ENCODE assay signal across 9 mouse cellular contexts in genomic region chr2:26342044-26342443, GRCm38 (mm10). TPM values are rescaled to one million over a fixed set of nuclear protein-coding genes. Genes with fewer than 3 reads are reported as not detected.
DNase-seq lines count a peak whose midpoint lies in the region; ATAC-seq and TF ChIP-seq lines count a peak whose summit lies in the region.
"Had no signal": no experiment of that assay in that cellular context is flagged by ENCODE, and none has a peak within 500 bp of the region (broad histone marks: within the 10 kb centered on the region; RNA-seq: fewer than 3 reads in every experiment).

No protein-coding gene starts in this region.

- no peak overlapping the region for H3K9ac ChIP-seq in midbrain, embryonic 12.5 days (replicated peaks)
- H3K9ac ChIP-seq in embryonic facial prominence, embryonic 14.5 days (ENCODE audit: low read depth, low read length): no peak overlapping the region
- no peak overlapping the region for H3K9ac ChIP-seq in lung, postnatal 0 days (replicated peaks; ENCODE audit: low read depth)

- no peaks in the 10 kb centered on the region for H3K4me1 ChIP-seq in midbrain, embryonic 12.5 days
- no peaks in the 10 kb centered on the region; the same call in 1 of the 2 replicates for H3K4me1 ChIP-seq in midbrain, embryonic 10.5 days
- H3K4me1 ChIP-seq in embryonic facial prominence, embryonic 14.5 days (ENCODE audit: control insufficient read depth, insufficient read depth, low read length): no peaks in the 10 kb centered on the region
- peaks cover 15% of the 10 kb centered on the region; the same call in 1 of the 2 replicates for H3K4me1 ChIP-seq in lung, postnatal 0 days (ENCODE audit: insufficient read depth, low read depth, low read length)

- 91% methylated on average over 10 of the region's 10 CpGs for WGBS in midbrain, embryonic 12.5 days
- 91% methylated on average over 10 of the region's 10 CpGs for WGBS in midbrain, embryonic 10.5 days
- 57% methylated on average over 10 of the region's 10 CpGs for WGBS in embryonic facial prominence, embryonic 14.5 days
- 6% methylated on average over 10 of the region's 10 CpGs for WGBS in lung, postnatal 0 days

- H3K36me3 ChIP-seq in midbrain, embryonic 12.5 days: peaks cover 86% of the 10 kb centered on the region
- H3K36me3 ChIP-seq in midbrain, embryonic 10.5 days: peaks cover 88% of the 10 kb centered on the region
- peaks cover 87% of the 10 kb centered on the region for H3K36me3 ChIP-seq in embryonic facial prominence, embryonic 14.5 days (ENCODE audit: control insufficient read depth, insufficient read depth, low read length)
- H3K36me3 ChIP-seq in lung, postnatal 0 days (ENCODE audit: insufficient read depth, low read length): peaks cover 10% of the 10 kb centered on the region; the same call in 1 of the 2 replicates

- H3K9me3 ChIP-seq in midbrain, embryonic 12.5 days: no peaks in the 10 kb centered on the region
- no peaks in the 10 kb centered on the region for H3K9me3 ChIP-seq in midbrain, embryonic 10.5 days (replicated peaks)
- H3K9me3 ChIP-seq in embryonic facial prominence, embryonic 14.5 days (ENCODE audit: control insufficient read depth, low read length): no peaks in the 10 kb centered on the region
- H3K9me3 ChIP-seq in lung, postnatal 0 days (ENCODE audit: low read length): no peaks in the 10 kb centered on the region

- TF ChIP-seq EP300 in lung, postnatal 0 days (IDR thresholded peaks at IDR 0.05): no peak; the same call in 1 of the 2 replicates

- TF ChIP-seq CTCF in lung, postnatal 0 days (IDR thresholded peaks at IDR 0.05): no peak

- intact Hi-C loops in heart, postnatal 36 days (cut with DNase I): no loop called here

- no peaks in the 10 kb centered on the region for H3K27me3 ChIP-seq in midbrain, embryonic 12.5 days
- H3K27me3 ChIP-seq in midbrain, embryonic 10.5 days (ENCODE audit: low read depth, poor library complexity, severe bottlenecking): no peaks in the 10 kb centered on the region
- H3K27me3 ChIP-seq in embryonic facial prominence, embryonic 14.5 days (replicated peaks; ENCODE audit: control insufficient read depth, insufficient read depth, low read length): no peaks in the 10 kb centered on the region
- no peaks in the 10 kb centered on the region for H3K27me3 ChIP-seq in lung, postnatal 0 days (replicated peaks; ENCODE audit: insufficient read depth, low read length)
- H3K27me3 ChIP-seq: Patski had no signal

- H3K4me2 ChIP-seq in midbrain, embryonic 12.5 days (replicated peaks): no peak overlapping the region
- no peak overlapping the region for H3K4me2 ChIP-seq in embryonic facial prominence, embryonic 14.5 days (ENCODE audit: low read depth, low read length)
- no peak overlapping the region; the same call in 1 of the 2 replicates for H3K4me2 ChIP-seq in lung, postnatal 0 days (replicated peaks; ENCODE audit: low read depth, low read length)

- H3K4me3 ChIP-seq in midbrain, embryonic 12.5 days: no peak overlapping the region
- no peak overlapping the region for H3K4me3 ChIP-seq in midbrain, embryonic 10.5 days
- no peak overlapping the region for H3K4me3 ChIP-seq in embryonic facial prominence, embryonic 14.5 days (ENCODE audit: low read depth, low read length)
- no peak overlapping the region for H3K4me3 ChIP-seq in lung, postnatal 0 days (ENCODE audit: low read depth, low read length)

- peak overlapping the region; percentile 30; the same call in 1 of the 2 replicates for H3K27ac ChIP-seq in midbrain, embryonic 12.5 days (replicated peaks)
- no peak overlapping the region for H3K27ac ChIP-seq in midbrain, embryonic 10.5 days (replicated peaks)
- H3K27ac ChIP-seq in embryonic facial prominence, embryonic 14.5 days (replicated peaks; ENCODE audit: low read depth, low read length): peak overlapping the region; percentile 28
- peak overlapping the region; percentile 85 for H3K27ac ChIP-seq in lung, postnatal 0 days (ENCODE audit: low read length)

- no peak for ATAC-seq in midbrain, embryonic 12.5 days (ENCODE audit: low FRiP score, low read depth)
- ATAC-seq in embryonic facial prominence, embryonic 14.5 days (ENCODE audit: low read depth): peak; percentile 24; the same call in 1 of the 2 replicates
- peak; percentile 88 for ATAC-seq in lung, postnatal 0 days
- ATAC-seq in megakaryocyte-erythroid progenitor cell, adult 5-6 weeks (replicated peaks; ENCODE audit: low FRiP score, low TSS enrichment, poor library complexity, severe bottlenecking): no peak
- ATAC-seq: Patski had no signal

- DNase-seq in midbrain, embryonic 10.5 days (ENCODE audit: low spot score): no peak
- DNase-seq in embryonic facial prominence, embryonic 14.5 days (ENCODE audit: low spot score): peak; percentile 68
- DNase-seq in heart, postnatal 36 days: peak; percentile 73 to 76
- DNase-seq in layer of hippocampus, adult 9-11 months: peak; percentile 82
- peak; percentile 93 for DNase-seq in lung, postnatal 0 days (ENCODE audit: low spot score)
- DNase-seq in testis, postnatal 14 days (ENCODE audit: low spot score): peak; percentile 60

RNA-seq across cellular contexts. Expression of gene Dnlz, which starts 9.9 kb away (rescaled TPM):
- polyA plus RNA-seq in midbrain, embryonic 12.5 days (2016; fragmentation: Nextera tagmentation; extraction: Ambion mirVana): 34.4 and 35.2 TPM in 2 replicates
- polyA plus RNA-seq in midbrain, embryonic 10.5 days (2016; fragmentation: Nextera tagmentation; extraction: Ambion mirVana): 35.1 and 39.2 TPM in 2 replicates
- polyA plus RNA-seq in embryonic facial prominence, embryonic 14.5 days (2014; fragmentation: Nextera tagmentation; extraction: Ambion mirVana): 24.2 and 27.6 TPM in 2 replicates
- total RNA-seq in heart, postnatal 36 days (2021): 10 to 100 TPM; 21.1 to 21.4 TPM
- 14.2 and 15.5 TPM in 2 replicates for polyA plus RNA-seq in lung, postnatal 0 days (2015; fragmentation: Nextera tagmentation; extraction: Ambion mirVana)
- 12.7 and 20.7 TPM in 2 replicates for total RNA-seq in megakaryocyte-erythroid progenitor cell, adult 5-6 weeks (2014; fragmentation: Nextera tagmentation)
- 9.4 and 15.3 TPM in 2 replicates for total RNA-seq in megakaryocyte-erythroid progenitor cell, adult 5-6 weeks (2017)

RNA-seq across cellular contexts. Expression of gene Card9, which starts 18.7 kb away (rescaled TPM):
- 2.0 and 2.1 TPM in 2 replicates for polyA plus RNA-seq in midbrain, embryonic 12.5 days (2016; fragmentation: Nextera tagmentation; extraction: Ambion mirVana)
- polyA plus RNA-seq in midbrain, embryonic 10.5 days (2016; fragmentation: Nextera tagmentation; extraction: Ambion mirVana): 0.77 and 1.9 TPM in 2 replicates
- 1.3 and 2.1 TPM in 2 replicates for polyA plus RNA-seq in embryonic facial prominence, embryonic 14.5 days (2014; fragmentation: Nextera tagmentation; extraction: Ambion mirVana)
- total RNA-seq in heart, postnatal 36 days (2021): 1 to 10 TPM; 1.4 to 1.5 TPM
- 9.9 and 10.9 TPM in 2 replicates for polyA plus RNA-seq in lung, postnatal 0 days (2015; fragmentation: Nextera tagmentation; extraction: Ambion mirVana)
- 0.72 and 2.9 TPM in 2 replicates for total RNA-seq in megakaryocyte-erythroid progenitor cell, adult 5-6 weeks (2014; fragmentation: Nextera tagmentation)
- 1.7 and 3.2 TPM in 2 replicates for total RNA-seq in megakaryocyte-erythroid progenitor cell, adult 5-6 weeks (2017)

RNA-seq across cellular contexts. Expression of gene Gpsm1, which starts 26.7 kb away (rescaled TPM):
- 128 and 129 TPM in 2 replicates for polyA plus RNA-seq in midbrain, embryonic 12.5 days (2016; fragmentation: Nextera tagmentation; extraction: Ambion mirVana)
- 87.6 and 103 TPM in 2 replicates for polyA plus RNA-seq in midbrain, embryonic 10.5 days (2016; fragmentation: Nextera tagmentation; extraction: Ambion mirVana)
- 29.3 and 33.8 TPM in 2 replicates for polyA plus RNA-seq in embryonic facial prominence, embryonic 14.5 days (2014; fragmentation: Nextera tagmentation; extraction: Ambion mirVana)
- total RNA-seq in heart, postnatal 36 days (2021): 100 to 1,000 TPM; 208 to 243 TPM
- 29.0 and 33.0 TPM in 2 replicates for polyA plus RNA-seq in lung, postnatal 0 days (2015; fragmentation: Nextera tagmentation; extraction: Ambion mirVana)
- total RNA-seq in megakaryocyte-erythroid progenitor cell, adult 5-6 weeks (2014; fragmentation: Nextera tagmentation): 2.8 and 6.8 TPM in 2 replicates
- total RNA-seq in megakaryocyte-erythroid progenitor cell, adult 5-6 weeks (2017): 6.9 and 12.4 TPM in 2 replicates

RNA-seq across cellular contexts. Expression of gene Snapc4, which starts 38.4 kb away (rescaled TPM):
- polyA plus RNA-seq in midbrain, embryonic 12.5 days (2016; fragmentation: Nextera tagmentation; extraction: Ambion mirVana): 36.9 and 41.5 TPM in 2 replicates
- 32.5 and 34.4 TPM in 2 replicates for polyA plus RNA-seq in midbrain, embryonic 10.5 days (2016; fragmentation: Nextera tagmentation; extraction: Ambion mirVana)
- 20.2 and 22.9 TPM in 2 replicates for polyA plus RNA-seq in embryonic facial prominence, embryonic 14.5 days (2014; fragmentation: Nextera tagmentation; extraction: Ambion mirVana)
- 1 to 10 TPM; 8.5 to 9.3 TPM for total RNA-seq in heart, postnatal 36 days (2021)
- polyA plus RNA-seq in lung, postnatal 0 days (2015; fragmentation: Nextera tagmentation; extraction: Ambion mirVana): 7.4 and 9.3 TPM in 2 replicates
- total RNA-seq in megakaryocyte-erythroid progenitor cell, adult 5-6 weeks (2014; fragmentation: Nextera tagmentation): 64.6 and 87.4 TPM in 2 replicates
- total RNA-seq in megakaryocyte-erythroid progenitor cell, adult 5-6 weeks (2017): 33.6 and 52.3 TPM in 2 replicates

RNA-seq across cellular contexts. Expression of gene Entr1, which starts 47.1 kb away (rescaled TPM):
- polyA plus RNA-seq in midbrain, embryonic 12.5 days (2016; fragmentation: Nextera tagmentation; extraction: Ambion mirVana): 169 and 170 TPM in 2 replicates
- polyA plus RNA-seq in midbrain, embryonic 10.5 days (2016; fragmentation: Nextera tagmentation; extraction: Ambion mirVana): 128 and 132 TPM in 2 replicates
- 102 and 109 TPM in 2 replicates for polyA plus RNA-seq in embryonic facial prominence, embryonic 14.5 days (2014; fragmentation: Nextera tagmentation; extraction: Ambion mirVana)
- 10 to 100 TPM; 43.4 to 48.2 TPM for total RNA-seq in heart, postnatal 36 days (2021)
- polyA plus RNA-seq in lung, postnatal 0 days (2015; fragmentation: Nextera tagmentation; extraction: Ambion mirVana): 75.3 and 85.5 TPM in 2 replicates
- 45.3 and 72.2 TPM in 2 replicates for total RNA-seq in megakaryocyte-erythroid progenitor cell, adult 5-6 weeks (2014; fragmentation: Nextera tagmentation)
- total RNA-seq in megakaryocyte-erythroid progenitor cell, adult 5-6 weeks (2017): 38.6 and 56.8 TPM in 2 replicates

Comparison
In these comparisons a context has a peak if more than half of its experiments do, and no peak if none do; other contexts are left out.
1. ATAC-seq: peak in embryonic facial prominence, embryonic 14.5 days (single experiment) and lung, postnatal 0 days (single experiment); none in midbrain, embryonic 12.5 days (single experiment) and megakaryocyte-erythroid progenitor cell, adult 5-6 weeks (single experiment).